Mouse (Mus musculus) naive thymus-derived CD4-positive, alpha-beta T cell, adult 2 months (primary cell): ENCODE measurements around the gene Clca3a1.
"Not testable (repeated sequence)": the region's sequence is repeated elsewhere in the genome, so short reads cannot be mapped to it uniquely, and the experiment has no call there.

Experiments used
- DNase-seq: peaks from one replicate; pipeline ENCODE4 v3.0.0-alpha.2; 2011; ENCODE audit warnings: low read depth

The Clca3a1 gene

GRCm38 (mm10) chr3:144760592-144761309 is at the start of gene Clca3a1:
Gene Clca3a1 (minus strand): TSS chr3:144760977.
- DNase-seq = no peak

GRCm38 (mm10) chr3:144808153-144808925 is 47.6 kb upstream of the Clca3a1 start:
- DNase-seq = not testable (repeated sequence)

- not testable (repeated sequence) for DNase-seq
Observed at GRCm38 (mm10) chr3:144806626-144807025, 45.8 kb upstream of the Clca3a1 start.

- DNase-seq = peak; percentile 2
Observed at GRCm38 (mm10) chr3:144801861-144802260, 41.1 kb upstream of the Clca3a1 start.

GRCm38 (mm10) chr3:144785181-144786148 is 24.7 kb upstream of the Clca3a1 start:
- no peak for DNase-seq

GRCm38 (mm10) chr3:144765161-144765560 is 4.4 kb upstream of the Clca3a1 start:
- DNase-seq = no peak

GRCm38 (mm10) chr3:144761454-144761853 is 677 bp upstream of the Clca3a1 start:
- no peak for DNase-seq

DNA sequence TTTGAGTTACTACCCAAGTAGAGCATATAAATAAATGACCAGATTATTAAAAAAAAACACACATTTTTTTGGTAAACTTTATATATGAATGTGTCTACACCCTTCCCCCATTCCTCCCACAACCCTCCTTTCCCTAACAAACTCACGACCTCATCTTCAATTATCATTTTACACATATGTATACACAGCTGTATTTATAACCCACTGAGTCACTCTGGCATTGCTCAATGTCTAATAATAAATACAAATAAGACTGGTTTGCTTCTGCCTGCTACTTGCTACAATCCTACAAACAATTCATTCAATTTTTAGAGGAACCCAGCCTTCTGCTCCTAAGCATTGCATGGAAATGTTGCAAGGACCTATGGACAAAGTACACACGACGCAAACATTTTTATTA is 1.1 kb downstream of the Clca3a1 start:
- DNase-seq = no peak

- DNase-seq = not testable (repeated sequence)
Observed at GRCm38 (mm10) chr3:144756103-144756502, 4.7 kb downstream of the Clca3a1 start.

DNA sequence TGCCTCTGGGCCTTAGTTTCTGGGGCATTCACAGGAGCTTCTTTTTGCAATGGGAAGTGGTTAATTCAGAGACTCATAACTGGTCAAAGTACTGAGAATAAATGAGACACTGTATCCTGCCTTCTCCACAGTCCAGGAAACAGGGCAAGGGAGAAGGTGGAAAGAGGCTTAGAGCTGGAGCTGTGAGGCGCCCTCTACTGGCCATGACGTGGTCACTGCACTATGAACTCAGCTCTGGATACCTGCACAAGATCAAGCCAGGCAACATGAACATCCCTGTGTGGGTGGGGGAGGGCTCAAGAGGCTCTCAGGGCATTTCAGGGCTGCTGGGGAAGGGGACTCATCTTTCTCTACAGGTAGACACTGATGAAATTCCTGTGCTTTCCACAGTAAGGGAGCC is 7.7 kb downstream of the Clca3a1 start:
- peak; percentile 28 for DNase-seq

- not testable (repeated sequence) for DNase-seq
Observed at GRCm38 (mm10) chr3:144749062-144749963, 11.5 kb downstream of the Clca3a1 start.

DNA sequence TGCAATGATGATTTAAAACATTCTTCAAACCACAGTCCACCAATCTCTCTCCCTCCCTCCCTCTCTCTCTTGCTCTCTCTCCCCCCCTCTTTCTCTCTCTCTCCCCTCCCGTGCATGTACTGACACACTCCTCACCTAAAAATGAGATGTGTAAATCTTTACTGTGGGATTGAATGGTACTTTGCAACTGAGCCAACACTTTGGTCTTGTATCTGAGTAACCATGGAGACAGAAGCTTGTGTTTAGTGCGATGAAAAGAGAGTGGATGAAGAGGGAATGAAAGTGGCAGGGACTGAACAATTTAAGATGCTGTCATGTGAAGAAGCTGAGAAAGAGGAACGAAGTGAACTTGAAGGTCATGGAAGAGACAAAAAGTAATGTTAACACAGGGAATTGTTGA is 13.1 kb downstream of the Clca3a1 start:
- not testable (repeated sequence) for DNase-seq

GRCm38 (mm10) chr3:144738396-144738795 is 22.4 kb downstream of the Clca3a1 start:
- DNase-seq = not testable (repeated sequence)

DNA sequence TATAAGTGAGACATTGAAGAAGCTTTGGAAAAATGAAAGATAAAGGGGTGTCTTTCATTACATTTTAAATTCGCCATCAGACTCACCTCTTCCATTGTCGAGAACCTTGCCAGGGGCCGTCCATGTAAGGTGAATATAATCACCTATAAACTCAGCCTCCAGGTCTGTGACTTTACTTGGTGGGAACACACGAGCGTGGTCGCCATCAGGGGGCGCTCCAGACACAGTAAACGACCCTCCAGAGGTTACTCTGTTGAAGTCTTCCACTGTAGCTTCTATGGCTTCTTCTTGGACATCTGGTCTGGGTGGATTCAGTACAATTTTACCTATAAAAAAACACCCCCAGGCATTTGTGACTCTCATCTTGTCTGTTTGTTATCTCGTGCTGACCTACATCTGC is 23.9 kb downstream of the Clca3a1 start:
- DNase-seq = no peak

DNA sequence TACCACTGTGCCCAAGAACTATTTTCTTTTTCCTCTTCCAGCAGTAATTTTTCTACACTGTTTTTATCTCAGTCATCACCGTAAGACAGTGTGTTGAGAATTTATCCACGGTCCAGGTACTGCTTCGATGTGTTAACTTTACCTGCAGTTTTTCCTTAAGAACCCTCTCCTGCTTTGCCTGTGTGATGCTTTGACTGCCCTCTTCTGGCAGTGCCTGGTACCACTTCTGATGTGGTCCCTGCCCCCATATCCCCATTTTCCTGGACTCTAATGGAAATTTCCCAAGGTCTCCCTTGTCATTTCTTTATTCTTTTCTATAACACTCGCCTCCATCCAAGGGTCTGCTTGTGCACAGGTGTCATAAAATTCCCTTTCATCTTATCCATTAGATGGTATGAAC is 37.3 kb downstream of the Clca3a1 start:
- peak; percentile 69 for DNase-seq

DNA sequence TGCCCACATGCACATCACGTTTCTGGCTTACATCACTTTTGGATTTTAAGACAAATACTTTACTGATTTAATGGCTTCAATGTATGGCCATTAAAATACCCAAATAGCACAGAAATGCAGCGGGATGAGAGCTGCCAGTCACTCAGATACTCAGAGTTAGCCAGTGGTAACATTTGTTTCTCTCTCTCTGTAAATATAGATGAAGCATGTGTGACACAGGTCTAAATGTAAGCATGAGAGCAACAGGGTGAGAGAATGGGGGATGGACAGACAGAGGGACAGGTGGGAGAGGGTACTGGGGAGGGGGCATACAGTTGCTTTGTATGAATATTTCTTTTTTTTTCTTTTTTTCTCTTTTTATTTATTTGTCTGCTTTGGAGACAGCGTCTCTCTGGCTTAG is 38.2 kb downstream of the Clca3a1 start:
- not testable (repeated sequence) for DNase-seq

DNA sequence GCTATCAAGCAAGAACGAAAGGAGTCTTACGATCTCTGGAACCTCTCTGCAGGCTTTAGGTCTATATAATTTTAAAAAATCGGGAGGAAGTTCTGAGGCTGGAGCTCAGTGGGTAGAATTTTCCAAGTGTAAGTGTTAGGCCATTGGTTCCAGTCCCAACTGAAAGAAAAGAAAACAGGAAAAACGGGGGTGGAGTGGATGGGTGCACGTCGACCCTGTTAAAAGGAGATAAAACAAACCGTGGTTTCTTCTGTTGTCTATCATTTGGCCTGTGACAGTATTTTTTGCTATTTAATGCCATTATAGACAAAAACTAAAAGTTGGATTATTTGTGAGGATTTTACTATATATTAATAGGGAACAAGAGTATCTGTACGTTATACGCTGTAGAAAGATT is 38.9 kb downstream of the Clca3a1 start:
- DNase-seq = no peak

GRCm38 (mm10) chr3:144721077-144721859 is 39.5 kb downstream of the Clca3a1 start:
- peak; percentile 32 for DNase-seq

DNA sequence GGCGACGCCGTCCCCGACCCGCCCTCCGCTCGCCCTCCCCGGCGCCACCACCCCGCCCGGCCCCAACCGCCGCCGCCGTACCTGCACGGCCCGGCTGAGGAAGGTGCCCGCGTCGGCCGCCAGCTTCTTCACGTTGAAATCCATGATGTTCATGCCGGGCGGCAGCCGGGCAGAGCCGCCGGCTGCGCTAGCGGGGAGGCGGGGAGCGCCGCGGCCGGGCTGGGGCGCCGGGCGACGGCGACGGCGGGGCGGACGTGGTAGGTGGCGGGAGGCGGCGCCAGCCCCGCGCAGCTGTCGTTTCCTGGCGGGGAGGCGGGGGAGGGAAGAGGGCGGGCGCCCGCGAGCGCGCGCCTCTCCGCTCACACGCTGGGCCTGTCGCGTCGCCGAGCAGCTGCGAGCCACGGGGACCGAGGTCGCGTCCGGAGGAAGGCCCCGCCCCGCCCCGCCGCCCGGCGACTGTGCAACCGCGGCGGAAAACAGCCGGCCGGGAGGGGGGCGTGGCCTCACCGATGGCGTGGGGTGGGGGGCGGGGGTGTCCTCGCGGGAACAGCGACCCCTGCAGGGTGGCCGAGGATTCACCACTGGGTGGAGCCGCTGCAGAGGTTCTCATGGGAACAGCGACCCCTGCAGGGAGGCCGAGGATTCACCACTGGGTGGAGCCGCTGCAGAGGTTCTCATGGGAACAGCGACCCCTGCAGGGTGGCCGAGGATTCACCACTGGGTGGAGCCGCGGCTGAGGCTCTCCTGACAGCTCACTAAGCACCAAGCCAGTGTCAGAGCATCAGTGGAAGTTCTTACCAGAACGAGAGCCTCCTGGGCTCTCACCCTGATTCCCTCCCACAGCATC is 40.7 kb downstream of the Clca3a1 start, which contains the start of gene Sh3glb1:
Gene Sh3glb1, minus strand, starts transcription at position 435 of the 847 bp plus-strand sequence.
- DNase-seq = peak; percentile 97
